Mouse (Mus musculus): ENCODE measurements at regions not wholly inside any gene's neighbourhood (a gene's known extent, or its start where the extent isn't known, plus 50 kb on each side); places are given as distances from the start of the nearest gene placed in this dataset.
"Not testable (repeated sequence)": the region's sequence is repeated elsewhere in the genome, so short reads cannot be mapped to it uniquely, and the experiment has no call there.

GRCm38 (mm10) chr3:39776278-39777039 lies 754.6 kb upstream of the Intu start:
- no peak for DNase-seq (ENCODE audit: low read depth, low spot score)

GRCm38 (mm10) chr3:39779690-39780218 lies 751.3 kb upstream of the Intu start:
- DNase-seq (ENCODE audit: low read depth, low spot score): no peak

GRCm38 (mm10) chr3:39780270-39780669 lies 750.8 kb upstream of the Intu start:
- no peak for DNase-seq (ENCODE audit: low read depth, low spot score)

GRCm38 (mm10) chr3:39784901-39785300 lies 746.2 kb upstream of the Intu start:
- DNase-seq (ENCODE audit: low read depth, low spot score): no peak

GRCm38 (mm10) chr3:39809586-39809985 lies 721.5 kb upstream of the Intu start:
- DNase-seq (ENCODE audit: low read depth, low spot score): no peak

- peak; percentile 54 for DNase-seq (ENCODE audit: low read depth, low spot score)
These were observed 716.3 kb upstream of the Intu start for GRCm38 (mm10) chr3:39814814-39815213.

GRCm38 (mm10) chr3:39830488-39831056 lies 700.5 kb upstream of the Intu start:
- no peak for DNase-seq (ENCODE audit: low read depth, low spot score)

GRCm38 (mm10) chr3:39838377-39839145 lies 692.5 kb upstream of the Intu start:
- peak; percentile 39 for DNase-seq (ENCODE audit: low read depth, low spot score)

- no peak for DNase-seq (ENCODE audit: low read depth, low spot score)
These were observed 690.1 kb upstream of the Intu start for GRCm38 (mm10) chr3:39840946-39841345.

GRCm38 (mm10) chr3:39845123-39845522 lies 686.0 kb upstream of the Intu start:
- DNase-seq (ENCODE audit: low read depth, low spot score): no peak

- no peak for DNase-seq (ENCODE audit: low read depth, low spot score)
These were observed 682.3 kb upstream of the Intu start for GRCm38 (mm10) chr3:39848829-39849228.

- DNase-seq (ENCODE audit: low read depth, low spot score): no peak
These were observed 673.8 kb upstream of the Intu start for GRCm38 (mm10) chr3:39857214-39857839.

GRCm38 (mm10) chr3:39876046-39876445 lies 655.0 kb upstream of the Intu start:
- not testable (repeated sequence) for DNase-seq (ENCODE audit: low read depth, low spot score)

GRCm38 (mm10) chr3:39884370-39884769 lies 646.7 kb upstream of the Intu start:
- no peak for DNase-seq (ENCODE audit: low read depth, low spot score)

- no peak for DNase-seq (ENCODE audit: low read depth, low spot score)
These were observed 642.7 kb upstream of the Intu start for GRCm38 (mm10) chr3:39888376-39888775.

- no peak for DNase-seq (ENCODE audit: low read depth, low spot score)
These were observed 641.9 kb upstream of the Intu start for GRCm38 (mm10) chr3:39889222-39889621.

- DNase-seq (ENCODE audit: low read depth, low spot score): no peak
These were observed 632.1 kb upstream of the Intu start for GRCm38 (mm10) chr3:39898961-39899360.

- DNase-seq (ENCODE audit: low read depth, low spot score): no peak
These were observed 630.9 kb upstream of the Intu start for GRCm38 (mm10) chr3:39900207-39900606.

- DNase-seq (ENCODE audit: low read depth, low spot score): no peak
These were observed 626.7 kb upstream of the Intu start for GRCm38 (mm10) chr3:39904377-39904776.

GRCm38 (mm10) chr3:39908676-39909362 lies 622.3 kb upstream of the Intu start:
- no peak for DNase-seq (ENCODE audit: low read depth, low spot score)

GRCm38 (mm10) chr3:39909642-39910041 lies 621.4 kb upstream of the Intu start:
- no peak for DNase-seq (ENCODE audit: low read depth, low spot score)

All from brain, embryonic 18.5 days (tissue).